Comparison of ENCODE assay signal across 20 mouse cellular contexts in genomic region chr10:54066683-54067082, GRCm38 (mm10).
"Had no signal": no experiment of that assay in that cellular context is flagged by ENCODE, and none has a peak within 500 bp of the region (broad histone marks: within the 10 kb centered on the region; RNA-seq: fewer than 3 reads in every experiment).

No protein-coding gene starts in this region.

- ATAC-seq: lung, postnatal 0 days; midbrain, embryonic 16.5 days had no signal

- H3K4me1 ChIP-seq: lung, embryonic 15.5 days; midbrain, embryonic 10.5 days; midbrain, embryonic 12.5 days; neural tube, embryonic 12.5 days had no signal

- H3K27me3 ChIP-seq: lung, embryonic 15.5 days; midbrain, embryonic 12.5 days; neural tube, embryonic 12.5 days had no signal

- H3K4me3 ChIP-seq: lung, embryonic 15.5 days; midbrain, embryonic 10.5 days; midbrain, embryonic 12.5 days; neural tube, embryonic 12.5 days had no signal

- H3K9ac ChIP-seq: liver, embryonic 14.5 days; lung, embryonic 15.5 days; midbrain, embryonic 12.5 days; neural tube, embryonic 12.5 days had no signal

- H3K36me3 ChIP-seq: lung, embryonic 15.5 days; midbrain, embryonic 10.5 days; midbrain, embryonic 12.5 days; neural tube, embryonic 12.5 days had no signal

- DNase-seq: lung, adult 2 months; lung, postnatal 14 days; lung, postnatal 36 days; midbrain, embryonic 14.5 days; retina, postnatal 1 day; right cerebral cortex, adult 18-20 months; right cerebral cortex, postnatal 25 days; right cerebral cortex, postnatal 4 days; spleen, adult 18-20 months; thymus, adult 18-20 months; thymus, postnatal 14 days; thymus, postnatal 36 days had no signal

- H3K9me3 ChIP-seq: lung, embryonic 15.5 days; midbrain, embryonic 10.5 days; midbrain, embryonic 12.5 days; neural tube, embryonic 12.5 days had no signal

- H3K27ac ChIP-seq: liver, embryonic 14.5 days; lung, embryonic 15.5 days; macrophage; midbrain, embryonic 10.5 days; midbrain, embryonic 12.5 days; neural tube, embryonic 12.5 days had no signal

- H3K4me2 ChIP-seq: lung, embryonic 15.5 days; midbrain, embryonic 12.5 days; neural tube, embryonic 12.5 days had no signal
